Mouse (Mus musculus) G1E (cell line): Measurements from ENCODE around the gene Pde4a. TPM values are rescaled to one million over a fixed set of nuclear protein-coding genes. Genes with fewer than 3 reads are reported as not detected.

Experiments
- ATAC-seq: 2 replicates; pipeline ENCODE4 v1.8.0; 2016; ENCODE audit warnings: mild to moderate bottlenecking; ENCODE audit not compliant: insufficient number of reproducible peaks, poor library complexity, low FRiP score, severe bottlenecking; ENCODE audit errors: extremely low read depth
- DNase-seq: peaks from one replicate; pipeline ENCODE4 v3.0.0; 2012; ENCODE audit warnings: low spot score
- H3K27me3 ChIP-seq: 2 replicates; pipeline ENCODE4 v1.6.1; 2012; ENCODE audit warnings: mild to moderate bottlenecking, low read length, inconsistent platforms; ENCODE audit not compliant: insufficient read depth
- H3K36me3 ChIP-seq: replicated peaks from 2 replicates; pipeline ENCODE3; 2012; ENCODE audit warnings: mild to moderate bottlenecking, inconsistent platforms
- H3K4me1 ChIP-seq: 2 replicates; pipeline ENCODE4 v1.6.1; 2012; ENCODE audit warnings: low read depth, low read length, inconsistent platforms, mixed read lengths; ENCODE audit not compliant: insufficient read depth
- H3K4me3 ChIP-seq: 2 replicates; pipeline ENCODE4 v1.5.1; 2012; ENCODE audit warnings: low read depth, mild to moderate bottlenecking, inconsistent platforms, low read length, moderate library complexity, mixed read lengths
- H3K9me3 ChIP-seq: replicated peaks from 2 replicates; pipeline ENCODE4 v1.6.1; 2012; ENCODE audit warnings: inconsistent platforms
- CTCF ChIP-seq: IDR thresholded peaks from 2 replicates; pipeline ENCODE4 v1.5.1; 2012; ENCODE audit warnings: low read depth, low read length, inconsistent platforms, mixed read lengths
- GATA1 ChIP-seq: IDR thresholded peaks from 2 replicates; pipeline ENCODE4 v1.6.1; 2012; ENCODE audit warnings: borderline replicate concordance, low read length, inconsistent platforms, mixed read lengths
- GATA2 ChIP-seq: IDR thresholded peaks from 2 replicates; pipeline ENCODE4 v1.6.1; 2012; ENCODE audit warnings: low read depth, low read length, inconsistent platforms, borderline replicate concordance
- POLR2AphosphoS5 ChIP-seq: IDR thresholded peaks from 2 replicates; pipeline ENCODE4 v1.6.1; 2012; ENCODE audit warnings: low read depth, low read length, inconsistent platforms; ENCODE audit not compliant: insufficient replicate concordance
- TAL1 ChIP-seq: conservative IDR thresholded peaks from 2 replicates; pipeline ENCODE4 v1.6.1; 2012; ENCODE audit warnings: low read depth, low read length, inconsistent platforms, mixed read lengths
- polyA plus RNA-seq: library from polyadenylated mRNA; stranded (reverse); fragments of >175 nt; gene quantifications from 2 replicates; pipeline ENCODE4 v1.2.3, GENCODE M21; 2012
- total RNA-seq, 2 experiments: library from RNA; stranded (forward) in 1 of 2; stranded (reverse) in 1 of 2; fragments of 200-1000 nt in 1 of 2; fragments of >200 nt in 1 of 2; fragmentation: Nextera tagmentation in 1 of 2; gene quantifications; 2 replicates each; pipeline ENCODE4 v1.2.3; 2014 to 2017

The Pde4a gene
- total and polyA plus RNA-seq, 3 experiments, result 1.5 to 2.5 (median 1.7) TPM

DNA sequence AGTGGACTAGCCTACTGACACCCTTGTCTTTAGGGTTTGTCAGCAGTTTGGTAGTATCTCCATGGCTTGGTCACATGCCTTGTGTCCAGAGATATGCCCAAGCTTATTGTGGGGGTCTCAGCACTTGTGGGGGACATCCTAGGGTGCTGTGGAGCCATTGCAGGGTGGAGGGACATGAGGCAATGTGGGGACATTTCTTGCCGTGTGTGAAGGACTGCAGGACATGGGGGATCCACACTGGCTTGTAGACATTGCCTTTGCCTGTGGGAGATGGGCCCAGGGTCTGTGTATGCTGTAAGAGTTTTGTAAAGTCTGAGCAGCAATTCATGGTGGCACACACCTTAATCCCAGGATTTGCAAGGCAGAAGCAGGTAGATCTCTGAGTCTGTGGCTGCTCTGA is 15.3 kb downstream of the Pde4a start:
- no peak overlapping the region for H3K4me3 ChIP-seq
- ATAC-seq (no peak), DNase-seq (no peak)
- TF ChIP-seq GATA2, result no peak
- no peak for TF ChIP-seq CTCF
- TF ChIP-seq GATA1, result no peak
- no peak for TF ChIP-seq POLR2AphosphoS5
- TF ChIP-seq TAL1, result no peak
- H3K9me3 ChIP-seq, result no peaks in the 10 kb centered on the region
- H3K27me3 ChIP-seq, result peaks cover 53% of the 10 kb centered on the region
- peaks cover 11% of the 10 kb centered on the region for H3K4me1 ChIP-seq
- H3K36me3 ChIP-seq, result no peaks in the 10 kb centered on the region

- Histone ChIP-seq H3K36me3 (no peaks in the 10 kb centered on the region), H3K4me3 (peak overlapping the region; percentile 68), H3K9me3 (no peaks in the 10 kb centered on the region), H3K27me3 (peaks cover 56% of the 10 kb centered on the region), H3K4me1 (peaks cover 11% of the 10 kb centered on the region)
- ATAC-seq (no peak), DNase-seq (no peak)
- TF ChIP-seq POLR2AphosphoS5 (no peak), GATA2 (no peak), TAL1 (no peak), GATA1 (no peak), CTCF (no peak)
These were observed 16.1 kb downstream of the Pde4a start for GRCm38 (mm10) chr9:21181421-21182220.

DNA sequence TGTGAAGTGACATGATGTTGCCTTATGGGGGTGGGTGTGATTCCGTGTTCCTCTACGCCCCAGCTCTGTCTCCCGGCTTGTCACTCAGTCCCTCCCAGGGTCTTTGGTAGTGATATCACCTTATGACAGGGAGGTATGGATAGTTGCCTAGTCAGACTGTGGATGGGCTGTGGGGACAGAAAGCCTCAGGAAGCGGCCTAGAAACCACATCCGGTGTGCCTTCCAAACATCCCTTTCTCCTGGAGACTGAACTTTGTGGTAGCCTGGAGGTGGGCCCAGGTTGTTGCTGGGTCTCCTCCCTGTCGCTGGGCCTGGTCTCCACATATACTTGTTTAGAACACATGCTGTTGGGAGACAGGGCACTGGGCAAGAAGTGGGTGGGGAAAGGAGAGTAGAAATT is 17.9 kb downstream of the Pde4a start:
- TF ChIP-seq GATA2, result no peak
- no peak for TF ChIP-seq POLR2AphosphoS5
- TF ChIP-seq TAL1, result no peak
- TF ChIP-seq CTCF, result no peak
- TF ChIP-seq GATA1, result no peak
- DNase-seq (no peak), ATAC-seq (no peak)
- Histone ChIP-seq H3K36me3 (no peaks in the 10 kb centered on the region), H3K4me3 (no peak overlapping the region), H3K27me3 (peaks cover 58% of the 10 kb centered on the region), H3K4me1 (peaks cover 11% of the 10 kb centered on the region), H3K9me3 (no peaks in the 10 kb centered on the region)

- Histone ChIP-seq H3K36me3 (no peaks in the 10 kb centered on the region), H3K9me3 (no peaks in the 10 kb centered on the region), H3K4me3 (no peak overlapping the region), H3K27me3 (peaks cover 60% of the 10 kb centered on the region), H3K4me1 (peaks cover 11% of the 10 kb centered on the region)
- ATAC-seq (no peak), DNase-seq (no peak)
- TF ChIP-seq CTCF, result no peak
- no peak for TF ChIP-seq TAL1
- TF ChIP-seq GATA1, result no peak
- no peak for TF ChIP-seq POLR2AphosphoS5
- TF ChIP-seq GATA2, result no peak
These were observed 18.4 kb downstream of the Pde4a start for GRCm38 (mm10) chr9:21183905-21184413.

- peaks cover 11% of the 10 kb centered on the region for H3K4me1 ChIP-seq
- H3K9me3 ChIP-seq, result no peaks in the 10 kb centered on the region
- no peaks in the 10 kb centered on the region for H3K36me3 ChIP-seq
- no peak overlapping the region for H3K4me3 ChIP-seq
- ATAC-seq (no peak), DNase-seq (no peak)
- TF ChIP-seq GATA1, result no peak
- no peak for TF ChIP-seq GATA2
- TF ChIP-seq POLR2AphosphoS5, result no peak
- no peak for TF ChIP-seq TAL1
- no peak for TF ChIP-seq CTCF
- H3K27me3 ChIP-seq, result peaks cover 53% of the 10 kb centered on the region
These were observed 19.2 kb downstream of the Pde4a start for GRCm38 (mm10) chr9:21184733-21185132.

GRCm38 (mm10) chr9:21185436-21185835 is 19.9 kb downstream of the Pde4a start:
- DNase-seq (no peak), ATAC-seq (no peak)
- TF ChIP-seq POLR2AphosphoS5, result no peak
- no peak for TF ChIP-seq TAL1
- no peak for TF ChIP-seq GATA1
- TF ChIP-seq GATA2, result no peak
- no peak for TF ChIP-seq CTCF
- H3K9me3 ChIP-seq, result no peaks in the 10 kb centered on the region
- peaks cover 46% of the 10 kb centered on the region for H3K27me3 ChIP-seq
- H3K4me3 ChIP-seq, result no peak overlapping the region
- no peaks in the 10 kb centered on the region for H3K36me3 ChIP-seq
- peaks cover 11% of the 10 kb centered on the region for H3K4me1 ChIP-seq
